Mouse (Mus musculus): ENCODE data around the gene Olfr279.
A peak's percentile ranks its signal among the peaks of the same experiment; 100 is the strongest.

DNA sequence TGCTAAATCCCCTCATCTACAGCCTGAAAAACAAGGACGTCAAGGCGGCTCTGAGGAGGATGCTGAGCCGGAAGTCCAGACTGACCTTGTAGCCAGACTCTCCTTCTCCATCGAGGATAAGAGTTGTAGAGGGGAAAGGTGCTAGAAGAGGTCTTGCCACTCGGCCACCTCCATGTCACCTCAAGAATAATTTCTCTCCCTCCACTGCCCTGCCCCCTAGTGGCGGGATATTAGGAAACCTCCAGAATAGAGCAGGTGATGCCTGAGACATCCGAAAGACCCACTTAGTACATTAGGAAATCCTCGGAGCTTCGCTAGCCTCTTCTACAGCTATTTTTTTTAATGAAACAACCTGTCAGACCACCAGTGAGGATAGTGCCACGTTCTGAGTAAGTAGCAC lies 16.8 kb upstream of the Olfr279 start:
- TF ChIP-seq POLR2A (IDR thresholded peaks at IDR 0.05; ENCODE audit: borderline replicate concordance, low read depth, low read length) (no peak), CTCF (IDR thresholded peaks at IDR 0.05; ENCODE audit: low read depth, low read length) (peak; percentile 40; the same call in 1 of the 2 replicates)
